Mouse (Mus musculus): ENCODE data around the gene March4. TPM values are rescaled to one million over a fixed set of nuclear protein-coding genes. Genes with fewer than 3 reads are reported as not detected.

Gene March4
- polyA plus RNA-seq, 2 experiments, result not detected

- DNase-seq (ENCODE audit: low read depth in 3 of 3, low spot score in 3 of 3) (no peak), ATAC-seq (ENCODE audit: insufficient read depth) (no peak)
- H3K4me3 ChIP-seq (ENCODE audit: insufficient read depth in 1 of 2, low read depth in 2 of 2, low read length in 2 of 2), result no peak overlapping the region
- no peak overlapping the region for H3K9ac ChIP-seq (replicated peaks)
- H3K4me1 ChIP-seq (replicated peaks; ENCODE audit: control insufficient read depth in 2 of 2, insufficient read depth in 2 of 2, low read length in 1 of 2), result no peaks in the 10 kb centered on the region
- no peak overlapping the region for H3K4me2 ChIP-seq (ENCODE audit: low read depth)
- no peaks in the 10 kb centered on the region for H3K27me3 ChIP-seq (ENCODE audit: control insufficient read depth, insufficient read depth, low read length)
- no peaks in the 10 kb centered on the region for H3K9me3 ChIP-seq (ENCODE audit: control insufficient read depth, low read length)
- H3K36me3 ChIP-seq (replicated peaks; ENCODE audit: control insufficient read depth, insufficient read depth, low read depth), result no peaks in the 10 kb centered on the region
- TF ChIP-seq EP300 (IDR thresholded peaks at IDR 0.05; ENCODE audit: low read depth) (no peak), CTCF (IDR thresholded peaks at IDR 0.05; ENCODE audit: low read depth) (no peak)
- H3K27ac ChIP-seq, result no peak overlapping the region
- WGBS (ENCODE audit: insufficient replicate concordance), result 82% methylated on average over 4 of the region's 4 CpGs
These were observed 146.3 kb downstream of the March4 start for GRCm38 (mm10) chr1:72390420-72390819.

GRCm38 (mm10) chr1:72383651-72384050 is 153.1 kb downstream of the March4 start:
- TF ChIP-seq EP300 (IDR thresholded peaks at IDR 0.05; ENCODE audit: low read depth) (no peak), CTCF (IDR thresholded peaks at IDR 0.05; ENCODE audit: low read depth) (no peak)
- Histone ChIP-seq H3K9me3 (ENCODE audit: control insufficient read depth, low read length) (no peaks in the 10 kb centered on the region), H3K4me2 (ENCODE audit: low read depth) (no peak overlapping the region), H3K27ac (no peak overlapping the region), H3K4me1 (replicated peaks; ENCODE audit: control insufficient read depth in 2 of 2, insufficient read depth in 2 of 2, low read length in 1 of 2) (no peaks in the 10 kb centered on the region), H3K4me3 (ENCODE audit: insufficient read depth in 1 of 2, low read depth in 2 of 2, low read length in 2 of 2) (no peak overlapping the region), H3K36me3 (replicated peaks; ENCODE audit: control insufficient read depth, insufficient read depth, low read depth) (no peaks in the 10 kb centered on the region), H3K9ac (replicated peaks) (no peak overlapping the region), H3K27me3 (ENCODE audit: control insufficient read depth, insufficient read depth, low read length) (no peaks in the 10 kb centered on the region)
- ATAC-seq (ENCODE audit: insufficient read depth) (no peak), DNase-seq (ENCODE audit: low read depth in 3 of 3, low spot score in 3 of 3) (no peak)
- WGBS (ENCODE audit: insufficient replicate concordance), result 67% methylated on average over 5 of the region's 5 CpGs

- no peaks in the 10 kb centered on the region for H3K9me3 ChIP-seq (ENCODE audit: control insufficient read depth, low read length)
- H3K9ac ChIP-seq (replicated peaks), result no peak overlapping the region
- no peak overlapping the region for H3K4me2 ChIP-seq (ENCODE audit: low read depth)
- no peak for TF ChIP-seq EP300 (IDR thresholded peaks at IDR 0.05; ENCODE audit: low read depth)
- 75% methylated on average over 7 of the region's 7 CpGs for WGBS (ENCODE audit: insufficient replicate concordance)
- H3K4me1 ChIP-seq (replicated peaks; ENCODE audit: control insufficient read depth in 2 of 2, insufficient read depth in 2 of 2, low read length in 1 of 2), result no peaks in the 10 kb centered on the region
- ATAC-seq (ENCODE audit: insufficient read depth) (no peak), DNase-seq (ENCODE audit: low read depth in 3 of 3, low spot score in 3 of 3) (no peak)
- no peaks in the 10 kb centered on the region for H3K27me3 ChIP-seq (ENCODE audit: control insufficient read depth, insufficient read depth, low read length)
- no peaks in the 10 kb centered on the region for H3K36me3 ChIP-seq (replicated peaks; ENCODE audit: control insufficient read depth, insufficient read depth, low read depth)
- H3K27ac ChIP-seq, result no peak overlapping the region
- H3K4me3 ChIP-seq (ENCODE audit: insufficient read depth in 1 of 2, low read depth in 2 of 2, low read length in 2 of 2), result no peak overlapping the region
These were observed 153.7 kb downstream of the March4 start for GRCm38 (mm10) chr1:72383056-72383455.

- WGBS (ENCODE audit: insufficient replicate concordance), result 81% methylated on average over 3 of the region's 3 CpGs
- no peak overlapping the region for H3K4me2 ChIP-seq (ENCODE audit: low read depth)
- DNase-seq (ENCODE audit: low read depth in 3 of 3, low spot score in 3 of 3) (no peak), ATAC-seq (ENCODE audit: insufficient read depth) (no peak)
- H3K9ac ChIP-seq (replicated peaks), result no peak overlapping the region
- H3K9me3 ChIP-seq (ENCODE audit: control insufficient read depth, low read length), result no peaks in the 10 kb centered on the region
- no peak overlapping the region for H3K4me3 ChIP-seq (ENCODE audit: insufficient read depth in 1 of 2, low read depth in 2 of 2, low read length in 2 of 2)
- H3K4me1 ChIP-seq (replicated peaks; ENCODE audit: control insufficient read depth in 2 of 2, insufficient read depth in 2 of 2, low read length in 1 of 2), result no peaks in the 10 kb centered on the region
- no peaks in the 10 kb centered on the region for H3K27me3 ChIP-seq (ENCODE audit: control insufficient read depth, insufficient read depth, low read length)
- H3K36me3 ChIP-seq (replicated peaks; ENCODE audit: control insufficient read depth, insufficient read depth, low read depth), result no peaks in the 10 kb centered on the region
- H3K27ac ChIP-seq, result no peak overlapping the region
- TF ChIP-seq CTCF (IDR thresholded peaks at IDR 0.05; ENCODE audit: low read depth) (no peak), EP300 (IDR thresholded peaks at IDR 0.05; ENCODE audit: low read depth) (no peak)
These were observed 156.2 kb downstream of the March4 start for GRCm38 (mm10) chr1:72380544-72380943.

- no peak overlapping the region for H3K27ac ChIP-seq
- no peaks in the 10 kb centered on the region for H3K27me3 ChIP-seq (ENCODE audit: control insufficient read depth, insufficient read depth, low read length)
- H3K36me3 ChIP-seq (replicated peaks; ENCODE audit: control insufficient read depth, insufficient read depth, low read depth), result no peaks in the 10 kb centered on the region
- ATAC-seq (ENCODE audit: insufficient read depth), result no peak
- TF ChIP-seq CTCF (IDR thresholded peaks at IDR 0.05; ENCODE audit: low read depth) (no peak), EP300 (IDR thresholded peaks at IDR 0.05; ENCODE audit: low read depth) (no peak)
- WGBS (ENCODE audit: insufficient replicate concordance), result 81% methylated on average over 11 of the region's 11 CpGs
- H3K4me2 ChIP-seq (ENCODE audit: low read depth), result no peak overlapping the region
- no peak for DNase-seq (ENCODE audit: low read depth in 3 of 3, low spot score in 3 of 3)
- H3K9me3 ChIP-seq (ENCODE audit: control insufficient read depth, low read length), result no peaks in the 10 kb centered on the region
- H3K4me3 ChIP-seq (ENCODE audit: insufficient read depth in 1 of 2, low read depth in 2 of 2, low read length in 2 of 2), result no peak overlapping the region
- H3K4me1 ChIP-seq (replicated peaks; ENCODE audit: control insufficient read depth in 2 of 2, insufficient read depth in 2 of 2, low read length in 1 of 2), result no peaks in the 10 kb centered on the region
- H3K9ac ChIP-seq (replicated peaks), result no peak overlapping the region
These were observed 156.9 kb downstream of the March4 start for GRCm38 (mm10) chr1:72379752-72380353.
